Mouse (Mus musculus): ENCODE data around the gene Fopnl.

The Fopnl gene

GRCm38 (mm10) chr16:14316884-14317876, at the start of gene Fopnl:
Gene Fopnl (minus strand): TSS chr16:14317405.
- DNase-seq (ENCODE audit: inconsistent ontology term), result peak; percentile 95

DNA sequence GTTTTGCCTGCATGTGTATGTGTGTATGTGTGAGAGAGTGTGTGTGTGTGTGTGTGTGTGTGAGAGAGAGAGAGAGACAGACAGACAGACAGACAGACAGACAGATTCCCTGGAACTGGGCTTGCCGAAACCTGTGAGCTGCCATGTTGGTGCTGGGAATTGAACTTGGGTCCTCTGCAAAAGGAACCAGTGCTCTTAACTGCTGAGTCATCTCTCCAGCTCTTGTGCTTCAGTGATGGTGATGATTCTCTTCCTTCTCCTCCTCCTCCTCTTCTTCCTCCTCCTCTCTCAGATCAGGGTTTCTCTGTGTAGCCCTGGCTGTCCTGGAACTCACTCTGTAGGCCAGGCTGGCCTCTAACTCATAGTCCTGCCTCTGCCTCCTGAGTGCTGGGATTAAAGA, 48.8 kb upstream of the Fopnl start:
- DNase-seq (ENCODE audit: inconsistent ontology term), result no peak

DNA sequence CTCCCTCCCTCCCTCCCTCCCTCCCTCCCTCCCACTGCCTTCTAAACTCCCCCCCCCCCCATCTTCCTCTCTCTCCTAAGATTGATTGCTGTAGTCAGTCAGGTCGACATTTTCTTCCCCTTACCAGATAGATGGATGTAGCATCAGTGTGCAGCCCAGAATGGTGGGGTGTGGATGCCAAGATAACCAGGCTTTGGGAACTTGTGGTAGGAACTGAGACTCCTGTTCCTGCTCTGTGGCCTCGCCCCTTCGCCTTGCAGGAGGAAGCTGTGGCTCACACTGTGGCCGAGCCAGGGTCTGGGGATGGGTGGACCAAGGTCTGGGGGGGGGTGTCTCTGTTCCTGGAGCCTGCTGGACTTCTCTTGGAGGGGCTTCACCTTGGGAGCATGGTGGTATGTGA, 48.3 kb upstream of the Fopnl start:
- no peak for DNase-seq (ENCODE audit: inconsistent ontology term)

- DNase-seq (ENCODE audit: inconsistent ontology term), result no peak
These were observed 46.9 kb upstream of the Fopnl start for GRCm38 (mm10) chr16:14364066-14364465.

- no peak for DNase-seq (ENCODE audit: inconsistent ontology term)
These were observed 46.3 kb upstream of the Fopnl start for GRCm38 (mm10) chr16:14363496-14363895.

- DNase-seq (ENCODE audit: inconsistent ontology term), result peak; percentile 40
These were observed 45.1 kb upstream of the Fopnl start for GRCm38 (mm10) chr16:14362099-14362820.

- DNase-seq (ENCODE audit: inconsistent ontology term), result peak; percentile 91
These were observed 44.3 kb upstream of the Fopnl start, which contains the start of gene Abcc1 for GRCm38 (mm10) chr16:14361362-14362098. Gene Abcc1 (plus strand): TSS chr16:14361558.

DNA sequence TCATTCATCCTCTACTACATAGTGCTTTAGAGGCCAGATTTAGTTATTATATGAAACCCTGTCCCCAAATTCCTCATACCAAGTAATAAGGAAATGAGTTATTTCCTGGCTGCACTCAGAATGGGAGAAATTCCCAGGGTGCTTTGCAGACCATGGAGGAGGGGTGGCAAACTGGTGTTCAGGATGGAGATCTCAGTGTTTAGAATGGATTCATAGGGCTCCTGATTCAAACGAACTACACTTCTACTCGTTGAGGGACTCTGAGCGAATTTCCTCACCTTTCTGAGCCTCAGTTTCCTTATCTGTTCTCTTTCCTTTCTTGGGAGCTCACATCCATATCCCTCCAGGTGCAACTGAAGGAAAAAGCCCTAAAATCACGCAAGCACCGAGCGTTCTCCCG, 43.7 kb upstream of the Fopnl start:
- no peak for DNase-seq (ENCODE audit: inconsistent ontology term)

DNA sequence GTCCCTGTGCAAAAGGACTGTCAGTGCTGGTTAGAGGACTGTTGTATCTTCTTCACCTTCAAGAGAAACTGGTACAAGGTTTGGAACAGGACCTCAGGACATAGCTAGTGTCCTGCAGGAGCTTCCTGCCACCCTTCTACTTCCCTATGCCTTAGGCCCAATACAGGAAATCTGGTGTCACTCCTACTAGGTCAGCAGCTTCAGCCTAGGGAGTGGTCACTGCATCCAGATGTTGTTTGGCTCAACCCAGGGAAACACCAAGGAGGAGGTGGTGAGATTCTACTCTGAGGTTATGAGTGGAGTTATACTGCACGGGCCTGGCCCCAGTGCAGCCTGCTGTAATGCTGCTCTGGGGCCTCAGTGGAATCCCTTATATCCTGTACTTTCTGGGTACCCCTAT, 41.3 kb upstream of the Fopnl start:
- no peak for DNase-seq (ENCODE audit: inconsistent ontology term)

DNA sequence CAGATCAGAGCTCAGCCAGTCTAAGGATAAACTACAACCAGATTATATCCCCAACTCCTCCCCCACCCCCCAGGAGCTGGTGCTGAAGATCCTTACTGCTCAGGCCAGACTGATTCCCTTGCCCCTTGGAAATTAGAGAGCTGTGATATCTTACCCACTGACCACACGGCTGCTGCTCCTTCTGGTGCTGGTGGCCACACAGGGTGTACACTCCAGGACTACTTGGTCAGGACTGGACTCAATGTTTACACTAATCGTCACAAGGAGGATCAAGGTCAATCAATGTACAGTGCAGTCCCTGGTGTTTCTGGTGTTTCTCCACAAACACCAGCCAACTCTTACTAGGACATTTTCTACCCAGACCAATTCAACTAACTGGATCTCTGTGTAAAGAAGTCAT, 40.7 kb upstream of the Fopnl start:
- no peak for DNase-seq (ENCODE audit: inconsistent ontology term)

GRCm38 (mm10) chr16:14352663-14353062, 35.5 kb upstream of the Fopnl start:
- DNase-seq (ENCODE audit: inconsistent ontology term), result no peak

DNA sequence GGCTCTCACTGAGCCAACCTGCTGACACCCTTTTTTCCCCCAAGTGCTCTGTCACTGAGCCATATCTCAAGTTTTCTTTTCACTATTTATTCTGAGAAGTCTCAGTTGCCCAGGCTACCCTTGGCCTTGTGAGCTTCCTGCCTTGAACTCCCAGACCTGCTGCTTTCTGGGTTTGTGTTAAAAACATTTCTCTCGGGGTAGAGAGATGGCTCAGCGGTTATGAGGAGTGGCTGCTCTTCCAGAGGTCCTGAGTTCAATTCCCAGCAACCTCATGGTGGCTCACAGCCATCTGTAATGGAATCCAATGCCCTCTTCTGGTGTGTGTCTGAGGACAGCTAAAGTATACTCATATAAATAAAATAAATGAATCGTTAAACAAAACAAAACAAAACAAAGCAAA, 35.0 kb upstream of the Fopnl start:
- DNase-seq (ENCODE audit: inconsistent ontology term), result no peak

DNA sequence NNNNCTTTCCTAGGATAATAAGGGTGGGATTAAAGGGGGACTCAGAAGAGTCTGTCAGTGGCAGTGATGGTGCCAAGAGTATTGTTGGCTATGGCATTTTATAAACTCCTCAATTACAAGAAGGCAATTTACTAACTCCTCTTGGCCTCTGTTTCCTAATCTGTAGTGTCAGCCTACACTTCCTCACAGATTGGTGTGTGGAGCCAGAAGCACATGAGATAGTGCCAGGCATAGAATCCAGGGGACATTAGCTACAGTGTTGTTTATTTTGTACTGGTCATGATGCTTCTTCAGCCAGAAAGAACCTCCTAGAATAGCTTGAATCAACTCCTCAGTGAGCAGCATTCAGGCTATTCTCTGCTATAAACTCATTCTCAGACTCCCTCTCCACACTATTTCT, 34.4 kb upstream of the Fopnl start:
- DNase-seq (ENCODE audit: inconsistent ontology term), result no peak

GRCm38 (mm10) chr16:14344967-14345366, 27.8 kb upstream of the Fopnl start:
- no peak for DNase-seq (ENCODE audit: inconsistent ontology term)

DNA sequence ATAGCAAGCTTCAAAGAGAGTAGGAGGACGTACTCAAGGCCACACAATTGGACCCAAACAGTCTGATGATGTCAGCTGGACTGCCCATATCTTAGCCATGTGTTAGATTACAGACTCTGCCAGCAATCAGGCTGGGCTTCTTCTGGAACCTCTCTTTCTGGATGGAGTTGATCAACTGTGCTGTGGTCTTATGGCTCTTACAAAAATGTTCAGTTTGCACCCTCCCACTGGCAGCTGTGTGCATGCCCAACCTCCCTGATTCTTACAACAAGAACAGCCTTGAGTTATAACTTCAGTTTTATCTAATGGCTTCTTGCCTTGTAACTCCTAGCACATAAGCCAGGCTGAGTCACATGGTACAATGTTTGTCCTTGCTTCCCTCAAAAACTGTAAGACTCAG, 11.0 kb upstream of the Fopnl start:
- no peak for DNase-seq (ENCODE audit: inconsistent ontology term)

- no peak for DNase-seq (ENCODE audit: inconsistent ontology term)
These were observed 3.3 kb upstream of the Fopnl start for GRCm38 (mm10) chr16:14320494-14320893.

DNA sequence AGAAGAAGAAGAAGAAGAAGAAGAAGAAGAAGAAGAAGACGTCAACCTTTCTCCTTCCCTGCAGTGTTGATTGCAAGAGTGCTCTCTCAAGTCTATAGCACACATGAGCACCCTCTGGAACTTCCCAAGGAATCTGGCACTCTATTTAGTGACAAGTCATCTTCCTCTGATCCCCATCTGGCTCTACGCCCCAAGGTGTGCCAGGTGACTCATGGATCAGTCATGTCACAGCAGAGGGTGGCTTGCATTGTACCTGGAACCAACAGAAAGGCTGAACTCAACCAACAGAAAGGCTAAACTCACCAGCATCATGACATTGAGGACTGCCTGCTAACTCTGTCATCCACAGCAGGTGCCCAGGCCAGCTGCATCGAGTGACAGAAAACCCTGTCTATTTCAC, 2.5 kb upstream of the Fopnl start:
- no peak for DNase-seq (ENCODE audit: inconsistent ontology term)

GRCm38 (mm10) chr16:14312914-14313313, 4.3 kb downstream of the Fopnl start:
- no peak for DNase-seq (ENCODE audit: inconsistent ontology term)

DNA sequence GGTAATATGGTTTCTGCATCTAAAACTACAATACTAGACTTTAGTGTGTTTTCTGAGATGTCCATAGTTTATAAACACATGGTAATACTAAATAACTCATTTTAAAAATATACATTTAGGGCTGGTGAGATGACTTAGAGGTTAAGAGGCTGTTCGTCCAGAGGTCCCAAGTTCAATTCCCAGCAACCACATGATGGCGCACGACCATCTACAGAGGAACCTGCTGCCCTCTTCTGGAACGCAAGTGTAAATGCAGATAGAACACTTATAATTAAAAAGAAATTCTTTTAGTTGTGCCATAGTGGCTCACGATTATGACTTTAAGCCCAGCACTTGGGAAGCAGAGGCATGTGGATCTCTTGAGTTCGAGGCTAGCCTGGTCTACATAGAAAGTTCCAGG, 5.8 kb downstream of the Fopnl start:
- no peak for DNase-seq (ENCODE audit: inconsistent ontology term)

DNA sequence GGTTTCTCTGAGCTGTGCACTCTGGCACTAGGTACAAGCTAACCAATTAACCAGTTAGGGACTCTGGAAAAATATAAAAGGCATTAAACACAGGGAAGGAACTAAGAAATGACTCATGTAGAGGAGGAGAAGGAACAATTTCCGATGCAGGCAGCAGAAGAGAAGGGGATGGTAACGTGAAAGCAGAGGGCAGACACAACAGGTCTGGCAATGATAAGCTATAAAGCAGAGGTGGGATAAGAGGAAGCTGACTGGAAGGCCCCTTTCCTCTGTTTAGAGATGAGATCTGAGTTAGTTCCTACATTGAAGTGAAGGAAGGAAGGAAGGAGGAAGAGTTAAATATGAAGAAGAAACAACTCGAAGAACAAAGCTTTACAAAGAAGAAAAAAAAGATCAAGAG, 7.4 kb downstream of the Fopnl start:
- DNase-seq (ENCODE audit: inconsistent ontology term), result no peak

DNA sequence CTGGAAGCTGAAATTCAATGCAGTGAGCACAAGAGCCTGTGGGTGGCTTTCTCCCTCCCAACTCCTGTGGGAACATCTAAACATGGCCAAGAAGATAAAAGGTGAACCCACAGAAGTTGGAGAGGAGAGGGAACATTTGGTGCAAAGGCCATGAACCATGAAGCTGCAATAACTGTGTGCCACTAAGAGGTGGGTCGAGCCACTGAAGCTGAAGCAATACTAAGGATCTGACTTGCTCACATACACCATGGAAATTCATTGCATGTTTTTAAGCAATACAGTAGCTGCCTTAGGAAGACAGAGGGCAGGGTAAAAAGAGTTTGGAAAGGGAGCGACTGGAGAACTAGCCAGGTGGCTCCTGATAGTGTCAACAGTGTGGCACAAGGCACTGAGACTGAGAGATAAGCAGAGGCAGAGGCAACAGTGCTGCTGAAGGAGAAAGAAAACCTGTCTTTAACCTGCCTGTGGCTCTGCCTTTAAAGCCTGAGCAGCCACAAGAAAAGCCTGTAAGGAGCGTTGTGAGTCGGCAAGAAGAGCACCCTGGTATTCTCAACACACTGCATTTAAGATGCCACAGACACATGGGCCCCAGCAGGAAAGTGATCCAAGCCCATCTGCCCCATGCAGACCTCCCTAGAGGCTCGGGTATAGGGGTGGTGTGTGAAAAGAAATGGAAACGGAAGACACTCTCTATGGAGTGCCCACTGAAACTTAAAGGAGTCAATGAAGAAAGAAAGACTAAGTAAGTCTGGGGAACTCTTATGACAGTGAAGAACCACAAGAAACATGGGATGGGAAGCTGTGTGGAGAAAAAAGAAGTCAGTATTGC, 8.7 kb downstream of the Fopnl start:
- DNase-seq (ENCODE audit: inconsistent ontology term), result no peak
